Mouse (Mus musculus) cerebellum, adult 11 months (tissue): Measurements from ENCODE around the gene Arhgap24.

ENCODE experiments used
- DNase-seq: peaks from one replicate; pipeline ENCODE4 v3.0.0; 2022

Arhgap24 gene

DNA sequence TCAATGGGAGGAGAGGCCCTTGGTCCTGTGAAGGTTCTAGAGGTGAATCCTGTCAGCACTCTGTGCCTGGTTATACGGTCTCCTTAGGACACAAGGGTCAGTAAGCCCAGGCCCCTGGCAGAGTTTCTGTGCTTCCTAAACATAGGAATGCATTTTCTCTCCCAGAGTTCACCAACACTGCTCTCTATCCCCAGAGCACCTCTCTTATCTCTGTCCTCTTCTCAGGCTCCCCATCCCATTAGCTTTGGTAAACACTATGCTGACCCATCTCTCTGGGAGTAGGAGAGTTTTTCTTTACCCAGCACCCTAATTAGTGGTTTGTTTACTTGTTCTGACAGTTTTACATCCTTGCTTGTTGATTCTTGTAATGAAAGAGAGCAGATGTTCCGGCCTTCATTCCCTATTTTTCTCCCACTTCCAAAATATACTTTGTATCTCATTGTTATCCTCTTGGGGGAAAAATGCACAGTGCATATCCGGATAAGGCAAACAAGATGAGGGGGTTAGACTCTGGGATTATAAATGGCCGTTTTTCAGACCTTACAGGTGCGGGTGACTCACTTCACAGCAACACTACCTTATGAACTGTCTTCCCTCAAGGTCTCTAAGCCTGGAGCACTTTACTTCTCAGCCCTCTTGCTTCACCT is 270.6 kb downstream of the Arhgap24 start:
- DNase-seq = no peak

DNA sequence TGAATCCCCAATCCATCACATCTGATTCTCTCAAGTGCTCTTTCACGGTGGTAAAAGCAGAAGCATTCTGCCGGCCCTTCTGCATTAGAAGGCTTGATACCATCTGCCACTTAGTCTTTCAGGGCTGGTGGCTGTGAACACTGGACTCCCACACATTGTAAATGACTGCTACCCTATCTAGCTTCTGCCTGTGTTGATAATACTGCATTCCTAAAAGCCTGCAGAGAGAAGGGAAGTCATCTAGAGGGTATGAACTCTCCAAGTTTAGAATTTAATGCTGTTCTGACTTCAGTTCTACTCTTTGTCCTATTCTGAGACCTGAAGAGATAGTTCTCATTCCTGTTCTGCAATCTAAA is 271.1 kb downstream of the Arhgap24 start:
- no peak for DNase-seq

DNA sequence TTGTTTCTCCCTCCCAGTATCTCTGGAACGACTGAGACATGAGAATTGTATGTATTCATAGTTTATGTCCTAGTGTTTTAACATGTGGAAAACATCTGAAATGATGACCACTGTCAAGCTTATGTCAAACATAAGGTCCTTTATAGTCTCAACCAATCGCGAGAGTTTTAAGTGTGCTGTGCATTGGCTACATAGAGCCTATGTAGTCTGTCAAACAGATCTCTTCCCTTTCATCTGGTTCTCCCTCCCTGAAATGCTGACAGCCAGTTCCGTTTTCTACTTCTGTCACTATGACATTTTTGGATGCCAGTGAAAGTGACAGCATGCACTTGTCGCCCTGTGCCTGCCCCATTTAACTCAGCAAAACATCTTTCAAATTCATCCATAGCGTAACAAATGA is 275.8 kb downstream of the Arhgap24 start:
- no peak for DNase-seq

DNA sequence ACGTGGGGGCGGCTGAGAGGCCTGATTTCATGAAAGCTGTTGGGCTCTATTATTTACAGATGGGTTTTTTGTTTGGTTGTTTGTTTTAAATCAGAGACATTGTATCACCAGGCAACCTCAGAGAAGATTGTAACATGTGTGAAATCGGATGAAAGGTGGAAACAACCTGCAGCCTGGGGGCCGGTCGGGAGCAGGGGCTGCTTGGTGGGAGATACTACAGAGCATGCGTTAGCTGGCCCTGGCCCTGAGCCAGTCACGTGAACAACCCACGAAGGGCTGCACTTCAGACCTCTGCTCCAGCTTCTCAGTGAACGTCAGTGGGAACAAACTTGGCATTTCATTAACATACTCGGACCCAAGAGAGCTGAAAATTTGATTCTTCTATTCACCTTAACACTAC is 284.5 kb downstream of the Arhgap24 start:
- no peak for DNase-seq

DNA sequence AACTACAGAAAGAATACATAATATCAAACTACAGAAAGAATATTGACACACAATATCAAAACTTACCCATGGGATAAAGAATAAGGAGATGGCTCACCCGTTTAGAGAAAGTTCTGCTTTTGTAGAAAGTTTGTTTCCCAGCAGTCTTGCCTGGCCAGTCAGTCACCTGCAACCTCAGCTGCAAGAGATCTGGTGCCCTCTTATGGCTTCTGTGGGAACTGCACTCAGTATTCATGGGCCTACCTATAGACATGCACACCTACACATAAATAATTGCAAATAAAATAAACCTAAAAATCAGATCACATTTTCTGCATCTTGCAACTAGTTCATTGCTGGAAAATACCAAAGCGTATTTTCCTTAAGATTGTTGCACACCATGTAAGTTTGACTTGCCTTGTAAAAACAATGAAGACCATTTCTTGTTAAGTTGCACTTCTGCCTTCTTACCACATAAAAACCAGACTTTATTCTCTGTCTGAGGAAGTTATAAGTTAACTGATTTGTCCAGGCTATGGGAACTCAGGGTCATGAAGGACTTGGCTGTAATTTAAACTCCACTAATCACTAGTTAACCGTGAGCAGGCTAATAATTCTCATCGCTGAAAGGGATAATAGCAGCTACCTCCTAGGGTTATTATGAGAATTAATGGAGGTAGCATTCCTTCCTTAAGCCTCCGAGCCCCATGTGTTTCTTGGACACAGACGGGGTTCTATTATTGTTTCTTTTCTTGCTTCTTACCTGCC is 285.3 kb downstream of the Arhgap24 start:
- no peak for DNase-seq

DNA sequence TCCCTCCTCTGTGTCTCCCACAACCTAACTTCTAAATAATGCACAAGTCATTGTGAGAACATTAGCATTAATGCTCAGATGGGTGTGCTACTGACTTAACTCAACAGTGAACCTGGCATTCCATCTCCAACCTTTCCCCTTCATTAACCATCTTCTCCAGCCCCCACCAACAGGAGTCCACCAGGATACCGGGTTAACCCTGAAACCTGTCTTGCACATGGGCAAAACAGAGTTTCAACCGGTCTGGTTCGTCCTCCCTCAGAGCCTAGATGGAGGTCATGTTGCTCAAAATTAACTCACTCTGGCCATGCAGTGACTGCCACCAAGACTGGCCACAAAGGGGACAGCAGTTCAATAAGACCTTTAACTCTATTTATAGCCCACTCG is 285.9 kb downstream of the Arhgap24 start:
- DNase-seq = no peak

DNA sequence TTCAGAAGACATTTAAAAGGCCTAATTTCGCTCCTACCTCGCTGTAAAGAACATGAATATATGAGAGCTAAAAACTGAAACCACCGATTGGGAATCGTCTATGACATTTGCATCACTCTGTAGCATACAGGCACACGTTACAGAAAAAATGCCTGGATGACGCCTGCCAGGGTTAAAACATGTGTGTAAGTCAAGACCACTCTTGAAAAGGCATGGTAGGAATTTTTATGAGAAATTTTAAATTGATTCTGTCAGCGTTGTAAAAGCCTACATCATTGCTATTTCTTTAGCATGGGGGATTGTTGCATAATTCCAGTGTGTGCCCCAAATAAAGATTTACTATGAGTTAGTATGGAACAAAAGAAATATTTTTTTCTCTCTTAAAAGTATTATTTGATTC is 286.6 kb downstream of the Arhgap24 start:
- DNase-seq = no peak

DNA sequence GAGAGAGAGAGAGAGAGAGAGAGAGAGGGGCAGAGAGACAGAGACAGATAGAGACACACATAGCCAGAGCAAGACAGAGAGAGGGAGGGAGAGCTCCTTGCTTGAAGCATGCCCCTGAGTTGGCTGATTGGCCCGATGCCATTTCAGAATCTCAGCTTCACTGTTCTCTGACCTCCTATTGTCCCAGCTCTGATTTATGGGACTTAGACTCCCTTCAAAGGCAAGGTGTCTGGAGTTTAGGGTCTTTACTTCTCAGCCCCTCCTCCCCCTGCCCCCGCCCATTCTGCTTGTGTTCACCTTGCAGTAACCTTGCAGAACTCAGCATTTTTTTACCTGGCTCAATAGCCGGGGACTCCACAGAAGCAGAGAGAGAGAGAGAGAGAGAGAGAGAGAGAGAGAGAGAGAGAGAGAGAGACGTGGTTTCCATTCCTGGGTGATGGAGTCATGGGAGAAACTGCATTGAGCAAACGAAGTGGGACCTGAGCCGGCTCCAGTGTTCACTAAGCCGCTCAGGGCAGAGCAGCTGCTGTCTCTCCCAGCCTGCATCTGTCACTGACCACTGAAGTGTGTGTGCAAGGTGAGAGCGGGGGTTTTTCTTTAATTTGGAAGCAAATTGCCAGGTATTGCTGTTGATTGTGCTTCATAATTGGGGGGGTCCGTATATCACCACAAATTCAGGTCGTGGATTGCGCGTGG is 287.3 kb downstream of the Arhgap24 start:
- DNase-seq = no peak

DNA sequence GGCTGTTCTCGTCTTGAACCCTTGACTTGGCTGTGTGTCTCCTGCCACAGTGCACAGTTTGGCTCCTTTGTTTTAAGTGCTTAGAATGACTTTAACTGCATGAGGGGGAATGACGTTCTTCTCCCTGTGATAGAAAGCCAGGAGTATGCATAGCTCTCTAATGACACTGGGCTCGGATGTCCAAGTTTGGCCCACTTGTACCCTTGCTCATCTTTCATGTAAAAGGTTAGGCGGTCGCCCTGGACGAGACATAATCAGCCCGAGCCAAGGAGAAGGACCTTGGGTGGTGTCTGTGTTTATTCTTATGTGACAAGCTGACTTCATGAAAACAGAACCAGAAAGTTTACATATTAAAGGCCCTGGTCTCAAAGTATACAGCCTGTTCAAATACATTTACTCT is 289.4 kb downstream of the Arhgap24 start:
- DNase-seq = no peak

DNA sequence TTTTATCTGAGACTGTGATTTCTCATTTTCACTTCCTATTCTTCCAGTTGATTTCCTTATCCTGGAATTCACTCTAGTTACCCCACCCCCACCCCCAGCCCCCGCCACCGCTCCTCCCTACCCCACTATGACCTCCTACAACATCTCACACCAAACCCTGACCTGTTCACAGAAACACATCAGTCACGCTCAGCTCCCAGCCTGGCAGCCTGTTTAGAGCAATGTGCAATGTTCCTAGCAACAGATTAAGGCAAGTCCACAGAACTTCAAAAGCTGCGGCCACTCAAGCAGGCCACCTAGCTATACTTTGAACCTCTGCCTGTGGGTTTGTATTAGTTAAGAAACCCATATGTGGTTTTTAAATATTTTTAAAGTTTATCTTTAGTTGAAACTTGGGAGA is 293.3 kb downstream of the Arhgap24 start:
- DNase-seq = no peak

DNA sequence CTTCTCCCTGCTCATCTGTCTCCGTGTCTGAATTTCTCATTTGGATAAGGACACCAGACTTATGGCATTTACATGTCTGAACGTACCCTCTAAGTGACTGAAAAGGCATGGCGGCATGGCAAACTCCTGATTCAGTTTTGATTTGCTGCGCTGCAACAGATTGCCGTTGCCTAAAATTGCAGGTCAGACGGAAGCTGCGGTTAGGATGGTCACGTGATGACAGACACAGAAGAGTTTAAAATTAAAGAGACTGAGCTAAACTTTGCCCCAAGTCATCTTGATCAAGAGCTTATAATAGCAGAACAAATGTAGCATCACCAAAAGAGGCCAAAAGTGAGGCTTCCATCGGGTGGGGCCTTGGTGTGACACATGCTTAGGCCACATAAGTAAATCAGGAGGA is 296.1 kb downstream of the Arhgap24 start:
- DNase-seq = no peak

DNA sequence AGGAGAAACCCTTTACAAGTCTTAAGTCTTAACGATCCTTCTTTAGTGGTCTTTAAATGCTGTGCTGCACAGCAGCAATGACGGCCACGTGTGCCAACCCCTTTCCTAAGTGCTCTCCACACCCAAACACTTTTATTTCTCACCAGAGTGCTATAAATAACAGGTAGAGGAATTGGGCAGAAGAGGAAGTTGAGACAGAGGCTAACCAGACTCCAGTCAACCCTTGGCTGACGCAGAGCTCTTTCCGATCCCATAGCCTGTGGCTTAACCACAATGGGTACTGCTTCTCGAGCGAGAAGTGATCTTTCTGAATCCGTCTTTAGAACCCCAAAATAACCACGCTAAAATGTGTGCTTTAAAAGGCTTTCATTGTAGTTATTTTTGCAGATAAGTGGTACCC is 296.7 kb downstream of the Arhgap24 start:
- no peak for DNase-seq

DNA sequence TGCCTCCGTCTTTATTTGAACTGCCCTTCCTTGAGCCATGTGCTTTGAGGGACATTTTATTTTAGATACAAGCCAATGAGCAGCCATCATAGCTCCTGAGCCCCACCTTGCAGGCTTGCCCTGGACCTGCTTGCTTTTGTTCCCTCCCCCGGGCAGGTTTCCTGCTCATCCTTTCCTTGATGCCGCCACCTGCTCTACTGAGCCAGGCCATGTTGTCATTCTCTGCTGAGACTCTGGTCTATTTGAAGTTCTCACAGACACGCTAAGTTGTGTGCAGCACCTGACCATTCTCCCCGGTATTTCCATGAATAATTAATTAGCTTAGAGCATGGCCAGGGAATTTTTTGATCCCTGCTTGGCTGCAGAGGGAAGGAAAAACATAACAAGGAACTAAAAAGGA is 297.1 kb downstream of the Arhgap24 start:
- DNase-seq = no peak

DNA sequence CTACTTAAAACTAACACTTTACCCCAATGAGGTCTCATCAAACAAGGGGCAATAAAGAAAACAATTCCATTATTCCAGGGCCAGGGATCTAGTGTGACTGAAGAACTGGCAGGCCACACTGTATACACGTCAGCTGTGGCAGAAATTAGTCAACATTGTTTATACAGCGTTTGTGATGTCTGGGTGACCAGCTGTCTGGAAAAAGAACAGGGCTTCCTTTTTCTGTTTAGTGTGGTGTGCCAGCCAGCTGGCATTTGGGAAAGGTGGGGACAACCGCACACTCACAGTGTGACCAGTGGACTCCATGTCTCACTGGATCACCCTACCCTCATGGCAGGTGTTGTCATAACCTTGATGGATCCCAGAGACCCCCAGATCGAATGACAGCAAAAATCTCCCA is 302.4 kb downstream of the Arhgap24 start:
- DNase-seq = no peak

DNA sequence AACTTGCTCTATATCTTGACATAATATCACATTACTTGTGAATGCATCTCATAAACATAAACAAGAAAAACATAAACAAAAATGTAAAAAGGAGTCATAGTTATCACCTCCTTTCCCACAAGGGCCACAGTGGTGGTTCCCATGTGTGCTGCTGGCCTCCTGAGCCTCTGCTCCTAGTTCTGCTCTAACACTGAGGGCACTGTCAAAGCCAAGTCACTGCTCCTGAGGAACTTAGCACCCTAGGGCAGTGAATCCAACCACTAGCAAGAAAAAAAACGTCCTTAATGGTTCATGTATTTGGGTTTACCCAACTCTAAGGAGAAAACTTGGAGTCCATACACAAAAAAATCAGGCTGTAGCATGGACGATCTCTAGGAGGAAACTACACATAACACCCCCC is 304.9 kb downstream of the Arhgap24 start:
- no peak for DNase-seq

DNA sequence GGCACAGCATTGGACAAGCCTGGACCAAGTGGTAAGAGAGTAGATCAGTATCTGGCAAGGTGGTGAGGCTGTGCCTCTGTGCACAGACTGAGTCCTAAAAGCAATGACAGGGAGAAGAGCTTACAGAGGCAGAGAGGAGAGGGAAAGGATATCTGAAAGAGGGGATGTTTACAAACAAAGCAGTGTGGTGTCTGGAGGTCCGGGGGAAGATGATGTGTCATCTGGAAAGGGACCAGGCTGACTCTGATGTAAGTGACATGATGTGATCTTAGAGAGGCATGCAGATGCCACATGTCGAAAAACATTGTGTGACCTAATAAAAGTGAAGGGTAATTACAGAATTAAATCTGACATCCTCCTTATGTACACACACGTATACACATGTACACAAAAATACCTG is 307.2 kb downstream of the Arhgap24 start:
- no peak for DNase-seq

DNA sequence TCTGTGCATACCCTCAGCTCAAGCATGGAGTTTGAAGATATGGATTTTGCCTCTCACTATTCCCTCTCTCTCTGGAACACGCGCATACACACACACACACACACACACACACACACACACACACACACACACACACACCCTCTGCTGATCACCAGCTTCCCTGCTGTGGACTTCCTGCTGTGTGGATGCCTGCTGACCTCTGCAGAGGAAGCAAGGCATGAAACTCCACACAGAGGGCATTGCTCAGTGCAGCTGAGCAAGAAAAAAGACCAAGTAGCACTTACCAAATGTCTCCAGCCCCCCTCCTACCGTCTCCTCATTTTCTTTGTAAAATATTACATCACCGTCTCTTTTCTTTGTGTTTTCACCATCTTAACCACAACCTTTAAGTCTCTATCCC is 310.1 kb downstream of the Arhgap24 start:
- no peak for DNase-seq

DNA sequence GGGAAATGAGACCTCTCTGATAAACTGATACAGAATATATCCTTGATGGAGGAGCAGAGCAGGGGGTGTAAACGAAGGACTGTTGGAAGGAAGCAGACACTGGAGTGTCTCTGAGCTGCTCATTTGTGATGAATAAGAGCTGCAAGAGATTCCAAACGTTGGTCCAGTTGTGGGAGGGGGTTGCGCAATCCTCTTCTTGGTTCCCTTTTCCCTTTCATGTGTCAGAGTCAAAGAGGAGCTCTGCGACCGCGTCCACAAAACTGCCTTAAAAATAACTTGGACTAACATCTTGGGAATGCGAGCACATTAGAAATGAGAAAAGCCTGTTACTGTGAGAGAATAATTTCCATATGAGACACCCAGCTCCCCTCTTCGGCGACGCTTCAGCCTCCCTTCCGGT is 312.3 kb downstream of the Arhgap24 start:
- no peak for DNase-seq

DNA sequence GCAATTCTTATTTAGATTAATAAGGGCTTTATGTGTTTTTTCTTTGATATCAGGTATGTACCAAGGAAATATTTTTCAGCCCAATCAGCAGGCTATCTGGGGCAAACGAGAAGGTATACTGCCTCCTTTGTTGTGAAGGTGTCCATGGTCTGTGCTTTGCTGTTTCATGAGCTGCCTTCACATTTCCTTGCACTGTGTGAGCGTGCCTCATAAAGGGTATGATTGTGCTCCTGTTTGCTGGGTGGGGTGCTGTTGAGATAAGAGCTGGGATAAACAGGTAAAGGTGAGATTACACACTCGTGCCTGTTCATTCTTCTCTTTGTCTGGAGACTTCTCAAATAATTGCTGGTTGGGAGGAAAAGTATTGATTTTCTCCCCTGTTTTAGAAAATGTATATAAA is 320.3 kb downstream of the Arhgap24 start:
- no peak for DNase-seq

DNA sequence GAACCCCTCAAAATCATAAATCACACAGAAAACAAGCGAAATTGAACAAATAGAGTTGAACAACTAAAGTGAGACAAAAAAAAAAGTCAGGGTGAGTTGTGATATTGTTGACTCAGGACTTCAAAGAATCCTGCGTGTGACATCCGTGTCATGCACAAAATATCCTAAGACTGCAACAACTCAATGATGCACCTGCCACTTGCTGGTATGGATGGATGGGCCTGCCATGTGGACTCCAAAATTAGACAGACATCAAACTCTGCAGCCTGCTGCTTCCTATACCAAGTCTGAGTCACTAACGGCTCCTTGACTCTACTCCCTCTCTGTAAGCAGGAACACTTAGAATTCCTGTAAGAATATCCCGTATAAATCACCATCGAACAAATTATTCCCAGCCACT is 321.6 kb downstream of the Arhgap24 start:
- DNase-seq = no peak

DNA sequence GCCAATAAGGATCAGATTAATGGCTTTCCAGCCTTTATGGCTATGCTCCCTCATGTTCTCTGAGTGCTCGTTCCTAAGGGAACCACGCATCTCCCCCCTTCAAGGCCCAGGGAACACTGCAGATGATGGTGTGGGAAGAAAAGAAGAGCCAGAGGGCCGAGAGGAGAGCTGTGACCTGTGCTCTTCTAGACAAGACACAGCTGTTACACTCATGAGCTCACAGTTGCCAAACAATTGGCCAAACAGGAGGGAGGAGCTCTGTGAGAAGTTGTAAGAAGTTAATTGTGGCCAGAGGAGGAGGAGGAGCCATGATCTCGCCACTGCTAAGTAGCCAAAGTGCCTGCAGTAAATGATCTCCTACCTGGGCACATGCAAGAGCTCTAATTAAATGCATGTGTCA is 322.5 kb downstream of the Arhgap24 start:
- no peak for DNase-seq

DNA sequence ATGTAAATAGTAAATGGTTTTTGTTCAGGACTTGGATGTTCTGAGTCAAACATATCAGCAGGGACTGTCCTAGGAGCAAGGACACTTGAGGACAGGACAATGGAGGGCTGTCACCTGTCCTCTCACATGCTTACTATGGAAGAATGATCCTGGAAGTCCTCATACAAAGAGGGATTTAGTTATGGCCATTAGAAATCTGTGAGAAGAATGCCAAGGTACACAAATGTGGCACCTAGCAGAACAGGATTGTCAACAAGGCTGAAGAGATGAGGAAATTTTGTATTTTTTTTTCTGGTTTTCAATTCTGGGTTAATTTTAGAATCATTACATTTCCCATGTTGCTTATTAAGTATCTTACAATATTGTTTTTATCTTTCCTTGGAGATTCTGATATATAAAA is 326.3 kb downstream of the Arhgap24 start:
- no peak for DNase-seq

DNA sequence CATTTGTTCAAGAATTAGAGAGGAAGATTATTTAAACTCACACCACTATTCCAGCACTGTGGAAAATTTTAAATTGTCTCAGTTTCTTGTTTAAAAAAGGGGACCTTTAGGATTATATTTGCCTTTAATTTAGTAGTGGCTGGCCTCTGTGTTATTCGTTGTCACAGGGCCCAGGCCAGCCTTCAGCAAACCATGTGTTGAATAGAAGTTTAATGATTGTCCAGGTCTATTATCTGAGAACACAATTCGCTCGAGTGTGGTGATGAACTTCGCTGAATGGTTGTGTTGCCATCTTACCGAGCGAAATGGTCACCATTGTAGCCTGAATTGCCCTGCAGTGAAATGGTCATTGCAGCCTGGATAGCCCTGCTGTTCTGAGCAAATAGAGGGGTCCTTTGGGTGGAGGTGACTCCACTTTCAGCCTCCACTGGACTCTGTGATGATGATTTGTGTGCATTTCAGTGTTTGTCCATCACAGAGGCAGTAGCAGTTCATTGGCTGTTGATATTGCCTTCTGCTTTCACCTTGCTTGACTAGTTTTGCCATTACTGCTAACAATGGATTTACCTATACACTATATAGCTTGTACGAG is 329.3 kb downstream of the Arhgap24 start:
- no peak for DNase-seq

DNA sequence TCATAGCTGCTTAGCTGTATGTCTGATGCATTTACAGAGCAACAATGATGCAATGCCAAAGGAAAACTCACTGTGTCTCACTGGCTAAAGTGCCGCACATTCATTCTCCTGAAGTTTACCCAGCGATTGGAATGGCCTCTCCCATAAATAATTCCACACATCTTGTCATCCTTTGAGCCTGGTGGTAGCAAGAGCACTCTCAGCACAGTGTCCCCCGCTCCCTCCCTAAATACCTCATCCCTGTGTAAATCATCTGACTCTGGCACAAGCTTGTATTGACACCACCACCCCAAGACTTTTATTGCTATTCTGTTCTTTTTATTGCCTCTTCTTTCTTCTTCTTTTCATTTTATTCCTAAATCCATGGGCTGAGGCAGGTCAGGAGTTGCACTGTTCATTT is 332.1 kb downstream of the Arhgap24 start:
- no peak for DNase-seq
